Mouse (Mus musculus) kidney, embryonic 15.5 days (tissue): ENCODE measurements at regions not wholly inside any gene's neighbourhood (a gene's known extent, or its start where the extent isn't known, plus 50 kb on each side); places are given as distances from the start of the nearest gene placed in this dataset.

Experiments
- ATAC-seq: fragments of 200-750 bp; cut with Nextera tagmentation; replicated peaks from 2 replicates; pipeline ENCODE4 v1.8.0; 2017; ENCODE audit warnings: moderate TSS enrichment; ENCODE audit not compliant: low FRiP score
- H3K27ac ChIP-seq: fragments of 300-500 bp; sonication (generic); 2 replicates; pipeline ENCODE4 v1.5.1; 2015; ENCODE audit warnings: mild to moderate bottlenecking, inconsistent platforms
- H3K27me3 ChIP-seq: fragments of 300-500 bp; sonication (generic); 2 replicates; pipeline ENCODE4 v1.6.1; 2015; ENCODE audit warnings: inconsistent platforms
- H3K36me3 ChIP-seq: fragments of 300-500 bp; sonication (generic); 2 replicates; pipeline ENCODE4 v1.6.1; 2015; ENCODE audit warnings: inconsistent platforms
- H3K4me1 ChIP-seq: fragments of 300-500 bp; sonication (generic); 2 replicates; pipeline ENCODE4 v1.6.1; 2015; ENCODE audit warnings: inconsistent platforms
- H3K4me2 ChIP-seq: fragments of 300-500 bp; sonication (generic); 2 replicates; pipeline ENCODE4 v1.6.1; 2015; ENCODE audit warnings: moderate library complexity, mild to moderate bottlenecking, inconsistent platforms
- H3K4me3 ChIP-seq: fragments of 300-500 bp; sonication (generic); replicated peaks from 2 replicates; pipeline ENCODE4 v1.5.1; 2015; ENCODE audit warnings: mild to moderate bottlenecking, inconsistent platforms
- H3K9ac ChIP-seq: fragments of 300-500 bp; sonication (generic); 2 replicates; pipeline ENCODE4 v1.6.1; 2015; ENCODE audit warnings: mild to moderate bottlenecking, inconsistent platforms
- H3K9me3 ChIP-seq: fragments of 300-500 bp; sonication (generic); replicated peaks from 2 replicates; pipeline ENCODE4 v1.6.1; 2016; ENCODE audit warnings: inconsistent platforms
- WGBS: fragments of 180-500 bp; shearing (Covaris S2); methylation state at CpG from one replicate; pipeline ENCODE4 v1.1.7; 2015; ENCODE audit warnings: mixed read lengths; 5-methylcytosine and 5-hydroxymethylcytosine counted together

GRCm38 (mm10) chr12:106282491-106283106 lies 272.6 kb downstream of the Vrk1 start:
- no peak overlapping the region for H3K27ac ChIP-seq
- ATAC-seq, result no peak
- H3K9ac ChIP-seq, result no peak overlapping the region
- 58% methylated on average over 16 of the region's 16 CpGs for WGBS
- H3K4me3 ChIP-seq, result no peak overlapping the region
- H3K36me3 ChIP-seq, result no peaks in the 10 kb centered on the region
- no peaks in the 10 kb centered on the region for H3K9me3 ChIP-seq
- no peak overlapping the region for H3K4me2 ChIP-seq
- no peaks in the 10 kb centered on the region for H3K4me1 ChIP-seq
- no peaks in the 10 kb centered on the region for H3K27me3 ChIP-seq

DNA sequence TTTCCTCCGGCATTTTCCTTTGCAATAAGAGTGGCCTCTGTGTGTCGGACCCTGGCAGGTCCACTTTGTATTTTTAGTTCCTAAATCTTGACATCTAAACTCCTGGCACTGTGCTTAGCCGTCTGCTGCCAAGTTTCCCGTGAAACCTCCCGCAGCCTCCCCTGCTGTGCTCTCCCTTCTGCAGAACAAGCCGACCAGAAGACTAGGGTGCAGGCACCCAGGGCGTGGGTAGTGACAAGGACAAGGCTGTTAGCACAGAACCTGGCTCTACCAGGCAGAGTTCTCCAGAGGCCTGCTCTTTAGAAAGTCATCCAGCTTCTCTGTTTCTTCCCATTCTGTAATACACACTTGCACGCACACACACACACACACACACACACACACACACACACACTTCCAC lies 274.8 kb downstream of the Vrk1 start:
- H3K9ac ChIP-seq, result no peak overlapping the region
- no peak for ATAC-seq
- WGBS, result 85% methylated on average over 8 of the region's 8 CpGs

GRCm38 (mm10) chr12:106288791-106289515 lies 278.9 kb downstream of the Vrk1 start:
- Histone ChIP-seq H3K36me3 (no peaks in the 10 kb centered on the region), H3K27ac (no peak overlapping the region), H3K9ac (no peak overlapping the region), H3K4me2 (peak overlapping the region; percentile 34; the same call in 1 of the 2 replicates), H3K4me1 (peaks cover 6% of the 10 kb centered on the region), H3K4me3 (no peak overlapping the region), H3K27me3 (no peaks in the 10 kb centered on the region), H3K9me3 (no peaks in the 10 kb centered on the region)
- WGBS, result 30% methylated on average over 23 of the region's 23 CpGs
- ATAC-seq, result peak; percentile 54

More for the DNA sequence above, 274.8 kb downstream of the Vrk1 start:
- H3K4me2 ChIP-seq, result no peak overlapping the region
- no peak overlapping the region for H3K27ac ChIP-seq
- no peaks in the 10 kb centered on the region for H3K36me3 ChIP-seq
- H3K27me3 ChIP-seq, result no peaks in the 10 kb centered on the region
- H3K9me3 ChIP-seq, result no peaks in the 10 kb centered on the region
- peaks cover 6% of the 10 kb centered on the region for H3K4me1 ChIP-seq
- H3K4me3 ChIP-seq, result no peak overlapping the region

GRCm38 (mm10) chr12:106291476-106292046 lies 281.5 kb downstream of the Vrk1 start:
- no peaks in the 10 kb centered on the region for H3K36me3 ChIP-seq
- no peak for ATAC-seq
- no peaks in the 10 kb centered on the region for H3K9me3 ChIP-seq
- no peak overlapping the region for H3K4me3 ChIP-seq
- H3K9ac ChIP-seq, result no peak overlapping the region
- H3K4me1 ChIP-seq, result peaks cover 6% of the 10 kb centered on the region
- no peaks in the 10 kb centered on the region for H3K27me3 ChIP-seq
- 52% methylated on average over 15 of the region's 15 CpGs for WGBS
- H3K27ac ChIP-seq, result no peak overlapping the region
- H3K4me2 ChIP-seq, result peak overlapping the region; percentile 7; the same call in 1 of the 2 replicates

- no peak overlapping the region for H3K4me2 ChIP-seq
- no peaks in the 10 kb centered on the region for H3K9me3 ChIP-seq
- 70% methylated on average over 5 of the region's 5 CpGs for WGBS
- H3K36me3 ChIP-seq, result no peaks in the 10 kb centered on the region
- peaks cover 6% of the 10 kb centered on the region for H3K4me1 ChIP-seq
- no peak overlapping the region for H3K9ac ChIP-seq
- no peaks in the 10 kb centered on the region for H3K27me3 ChIP-seq
- no peak for ATAC-seq
- H3K4me3 ChIP-seq, result no peak overlapping the region
- H3K27ac ChIP-seq, result no peak overlapping the region
Observed at GRCm38 (mm10) chr12:106293117-106293516, 283.1 kb downstream of the Vrk1 start.

DNA sequence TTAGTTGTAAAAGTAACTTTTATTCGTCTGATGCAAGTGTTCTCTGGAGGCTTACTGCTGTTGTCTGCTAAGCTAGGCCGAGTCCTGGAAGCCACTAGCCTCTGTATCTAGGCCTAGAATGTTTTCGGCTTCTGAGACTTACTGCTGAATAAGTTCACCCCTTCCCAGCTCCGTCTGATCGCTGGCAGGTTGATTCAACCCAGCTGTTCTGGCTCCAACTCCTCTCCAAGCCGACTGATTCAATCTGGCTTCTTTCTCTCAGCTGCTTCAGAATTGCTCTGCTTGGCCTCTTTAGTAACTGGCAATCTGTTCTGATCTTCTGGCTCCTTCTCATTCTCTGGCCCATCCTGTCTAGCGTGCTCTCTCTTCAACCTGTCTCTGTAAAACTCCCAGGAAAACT lies 285.6 kb downstream of the Vrk1 start:
- Histone ChIP-seq H3K27ac (no peak overlapping the region), H3K9ac (no peak overlapping the region), H3K4me1 (no peaks in the 10 kb centered on the region), H3K4me3 (no peak overlapping the region), H3K9me3 (no peaks in the 10 kb centered on the region), H3K27me3 (no peaks in the 10 kb centered on the region), H3K36me3 (no peaks in the 10 kb centered on the region), H3K4me2 (no peak overlapping the region)
- no peak for ATAC-seq
- 36% methylated on average over 7 of the region's 7 CpGs for WGBS

GRCm38 (mm10) chr12:106302617-106303016 lies 292.6 kb downstream of the Vrk1 start:
- no peaks in the 10 kb centered on the region for H3K9me3 ChIP-seq
- H3K36me3 ChIP-seq, result no peaks in the 10 kb centered on the region
- peaks cover 7% of the 10 kb centered on the region; the same call in 1 of the 2 replicates for H3K27me3 ChIP-seq
- H3K4me2 ChIP-seq, result no peak overlapping the region
- no peak for ATAC-seq
- H3K4me3 ChIP-seq, result no peak overlapping the region
- no peak overlapping the region for H3K27ac ChIP-seq
- WGBS, result 68% methylated on average over 8 of the region's 8 CpGs
- no peak overlapping the region for H3K9ac ChIP-seq
- H3K4me1 ChIP-seq, result no peaks in the 10 kb centered on the region

GRCm38 (mm10) chr12:106308291-106308955 lies 298.4 kb downstream of the Vrk1 start:
- Histone ChIP-seq H3K9me3 (no peaks in the 10 kb centered on the region), H3K9ac (no peak overlapping the region), H3K4me3 (no peak overlapping the region), H3K27ac (no peak overlapping the region), H3K27me3 (peaks cover 25% of the 10 kb centered on the region), H3K4me2 (no peak overlapping the region), H3K4me1 (0 out of 2 replicates have a peak, but pooled peaks cover 11% of the 10 kb centered on the region), H3K36me3 (no peaks in the 10 kb centered on the region)
- 64% methylated on average over 12 of the region's 12 CpGs for WGBS
- ATAC-seq, result no peak

- 72% methylated on average over 25 of the region's 25 CpGs for WGBS
- H3K27me3 ChIP-seq, result peaks cover 25% of the 10 kb centered on the region
- H3K4me2 ChIP-seq, result no peak overlapping the region
- no peak for ATAC-seq
- H3K36me3 ChIP-seq, result no peaks in the 10 kb centered on the region
- H3K9ac ChIP-seq, result no peak overlapping the region
- no peak overlapping the region for H3K4me3 ChIP-seq
- H3K4me1 ChIP-seq, result 0 out of 2 replicates have a peak, but pooled peaks cover 11% of the 10 kb centered on the region
- H3K9me3 ChIP-seq, result no peaks in the 10 kb centered on the region
- no peak overlapping the region for H3K27ac ChIP-seq
Observed at GRCm38 (mm10) chr12:106308956-106309610, 299.1 kb downstream of the Vrk1 start.

DNA sequence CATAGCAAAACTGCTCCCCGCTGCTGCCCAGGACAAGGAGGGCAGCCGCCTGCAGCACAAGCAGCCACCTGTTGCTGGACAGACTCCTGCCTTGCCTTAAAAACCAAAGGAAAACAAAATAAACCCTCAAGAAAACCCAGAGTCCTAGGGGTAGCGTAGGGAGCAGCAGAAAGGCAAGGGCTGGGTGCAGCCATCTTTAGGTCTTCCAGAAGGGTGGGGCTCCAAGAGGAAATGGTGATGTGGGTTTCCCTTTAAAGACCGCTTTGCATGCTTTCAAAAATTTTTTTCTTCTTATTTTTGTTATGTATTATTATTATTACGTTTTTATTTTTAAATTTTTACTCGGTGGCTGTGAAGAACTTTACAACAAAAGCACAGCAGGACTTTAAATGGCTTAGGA lies 300.1 kb downstream of the Vrk1 start:
- Histone ChIP-seq H3K4me1 (0 out of 2 replicates have a peak, but pooled peaks cover 11% of the 10 kb centered on the region), H3K27ac (no peak overlapping the region), H3K9me3 (no peaks in the 10 kb centered on the region), H3K27me3 (peaks cover 23% of the 10 kb centered on the region), H3K36me3 (no peaks in the 10 kb centered on the region), H3K9ac (no peak overlapping the region), H3K4me3 (peak overlapping the region; percentile 46; the same call in 1 of the 2 replicates), H3K4me2 (peak overlapping the region; percentile 87)
- 52% methylated on average over 6 of the region's 6 CpGs for WGBS
- ATAC-seq, result no peak

GRCm38 (mm10) chr12:106310585-106311319 lies 300.7 kb downstream of the Vrk1 start:
- peak overlapping the region; percentile 46 for H3K4me3 ChIP-seq
- peak; percentile 60; the same call in 1 of the 2 replicates for ATAC-seq
- peak overlapping the region; percentile 87 for H3K4me2 ChIP-seq
- no peaks in the 10 kb centered on the region for H3K36me3 ChIP-seq
- H3K27ac ChIP-seq, result no peak overlapping the region
- H3K9me3 ChIP-seq, result no peaks in the 10 kb centered on the region
- H3K4me1 ChIP-seq, result 0 out of 2 replicates have a peak, but pooled peaks cover 11% of the 10 kb centered on the region
- peak overlapping the region; percentile 29; the same call in 1 of the 2 replicates for H3K9ac ChIP-seq
- H3K27me3 ChIP-seq, result peaks cover 22% of the 10 kb centered on the region
- WGBS, result 2% methylated on average over 34 of the region's 34 CpGs
